Mouse (Mus musculus) gastrocnemius, postnatal 10 days (tissue): ENCODE measurements around the gene Esrrb. TPM values are rescaled to one million over a fixed set of nuclear protein-coding genes. Genes with fewer than 3 reads are reported as not detected.
A peak's percentile ranks its signal among the peaks of the same experiment; 100 is the strongest.

Experiments
- DNase-seq: peaks from one replicate; pipeline ENCODE4 v3.0.0; 2021; ENCODE audit warnings: mixed read lengths
- total RNA-seq, 2 experiments: library from RNA; stranded (reverse); gene quantifications; 2 replicates each; pipeline ENCODE4 v1.2.3; 2021

Gene Esrrb
- total RNA-seq, 2 experiments from 2014 or later, result 1.9 TPM

DNA sequence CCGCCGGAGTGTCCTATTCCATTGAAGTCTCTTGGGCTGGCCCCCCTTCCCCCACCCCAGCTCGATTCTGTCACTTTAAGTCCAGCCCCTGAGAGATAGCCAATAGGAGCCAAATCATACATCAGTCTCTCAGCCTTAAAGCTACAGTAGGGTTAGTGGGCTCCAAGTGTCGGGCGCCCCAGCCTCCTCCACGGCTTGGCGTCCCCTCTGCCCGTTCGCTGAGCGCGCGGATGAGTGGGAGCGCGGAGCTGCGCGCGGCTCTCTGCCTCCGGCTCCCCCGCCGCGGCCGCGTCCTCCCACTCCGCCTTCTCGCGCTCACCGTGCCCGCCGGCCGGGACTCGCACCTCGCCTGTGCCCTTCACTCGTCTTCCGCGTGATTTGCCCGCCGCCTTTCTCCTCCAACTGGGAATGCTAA, 60.6 kb downstream of the Esrrb start:
- peak; percentile 22 for DNase-seq

DNA sequence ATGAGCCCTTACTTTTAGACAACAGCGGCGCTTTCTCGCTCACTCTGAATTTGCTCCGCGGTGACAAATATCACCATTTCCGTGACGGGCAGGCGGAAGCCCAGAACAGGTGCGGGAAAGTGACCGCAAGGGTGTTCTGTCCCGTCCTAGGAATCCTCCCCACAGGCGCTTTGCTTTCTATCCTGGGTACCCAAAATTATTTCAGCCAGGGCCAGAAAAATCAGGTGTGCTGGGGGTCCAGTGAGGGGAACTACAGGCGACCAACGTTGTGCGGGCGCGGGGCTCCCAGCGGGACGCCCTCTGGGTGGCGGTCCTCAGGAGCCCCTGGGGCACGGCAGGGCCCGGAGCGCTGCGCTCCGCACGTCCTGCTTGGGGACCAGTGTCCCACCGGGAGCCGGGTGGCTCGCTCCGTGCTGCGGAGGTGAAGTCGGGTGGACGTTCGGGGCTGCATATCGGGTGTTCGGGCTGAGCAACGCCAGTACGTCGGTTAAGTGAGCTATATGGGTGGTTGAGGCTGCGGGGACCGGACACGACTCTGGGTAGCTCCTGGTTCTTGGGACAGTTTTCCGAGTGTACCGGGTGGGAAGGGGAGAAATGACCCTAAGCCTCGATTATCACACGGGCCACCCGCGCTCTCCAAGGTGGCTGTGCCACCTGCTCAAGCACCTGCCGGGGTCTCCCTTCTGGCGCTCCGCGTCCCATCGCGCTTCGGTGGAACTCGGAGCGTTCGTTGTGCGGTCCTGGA, 61.4 kb downstream of the Esrrb start:
- no peak for DNase-seq

DNA sequence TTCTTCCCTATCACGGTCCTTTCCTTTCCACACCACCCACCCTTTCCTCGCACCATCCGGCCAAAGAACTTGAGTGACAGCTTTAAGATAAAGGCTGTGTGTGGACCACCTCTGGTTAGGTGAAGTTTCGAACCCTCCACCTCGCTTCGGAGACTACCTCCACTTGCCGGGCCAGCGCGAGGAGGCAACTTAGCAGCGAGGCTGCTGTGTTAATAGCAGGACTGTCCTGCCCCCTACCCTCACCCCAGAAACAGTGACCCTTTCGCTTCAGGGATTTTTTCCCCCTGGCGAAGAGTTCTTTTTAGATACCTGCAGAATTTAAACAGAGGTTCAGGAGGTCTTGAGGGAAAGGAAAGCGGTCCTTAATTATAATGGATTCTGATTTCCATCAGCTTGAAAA, 62.2 kb downstream of the Esrrb start:
- no peak for DNase-seq

DNA sequence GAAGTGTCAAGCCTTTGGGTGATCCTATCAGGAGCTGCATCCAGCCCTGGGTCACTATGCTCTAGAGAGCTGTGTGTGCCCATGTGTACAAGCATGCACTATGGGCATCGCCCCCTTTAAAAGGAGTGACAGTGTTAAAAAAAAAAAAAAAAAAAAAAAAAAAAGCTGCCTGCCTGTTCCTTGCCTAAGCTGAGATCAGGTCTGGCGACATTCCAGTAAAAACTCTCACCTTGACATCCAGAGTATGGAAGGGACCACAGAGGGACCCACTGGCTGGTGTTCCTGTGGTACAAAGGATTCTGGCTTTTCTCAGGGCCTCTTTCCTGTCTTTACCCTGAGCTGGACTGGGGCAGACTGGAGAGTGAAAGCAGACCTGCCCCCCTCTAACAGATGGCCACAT, 66.7 kb downstream of the Esrrb start:
- DNase-seq, result no peak

DNA sequence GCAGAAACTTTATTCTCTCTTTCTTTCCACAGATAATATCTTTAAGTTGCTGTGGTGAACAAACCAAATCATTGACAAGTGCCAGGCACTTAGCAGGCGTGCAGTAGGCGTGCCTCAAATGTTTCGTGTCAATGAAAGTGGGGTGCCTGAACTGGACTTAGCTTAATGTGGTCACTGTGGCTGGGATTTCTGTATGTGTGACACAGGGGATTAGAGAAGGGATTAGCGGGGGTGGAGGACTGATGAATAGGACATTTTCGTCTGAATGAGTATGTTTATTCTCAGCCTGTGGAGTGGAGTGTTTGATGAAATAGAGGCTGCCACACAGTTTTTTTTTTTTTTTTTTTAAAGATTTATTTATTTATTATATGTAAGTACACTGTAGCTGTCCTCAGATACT, 70.8 kb downstream of the Esrrb start:
- no peak for DNase-seq

DNA sequence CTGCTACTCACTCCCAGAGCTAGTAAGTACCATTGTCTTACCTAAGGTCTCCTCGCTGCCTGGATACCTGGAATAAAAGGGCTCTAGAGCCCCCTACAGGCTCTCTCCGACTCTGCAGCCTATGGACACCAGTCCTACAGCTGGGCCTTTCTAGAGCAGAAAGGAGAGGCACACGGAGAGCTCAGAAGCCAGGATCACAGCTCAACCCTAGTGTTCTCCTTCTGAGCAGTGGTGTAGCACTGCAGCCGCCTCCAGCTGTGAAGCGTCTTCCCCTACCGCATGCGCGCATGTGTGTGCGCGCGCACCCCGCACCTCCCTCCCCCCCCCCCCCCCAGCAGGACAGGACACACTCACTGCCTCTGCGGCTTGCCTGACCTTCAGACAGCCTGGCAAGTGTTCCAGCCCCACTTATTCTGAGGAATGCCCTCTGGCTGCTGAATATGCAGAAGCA, 72.5 kb downstream of the Esrrb start:
- peak; percentile 41 for DNase-seq

DNA sequence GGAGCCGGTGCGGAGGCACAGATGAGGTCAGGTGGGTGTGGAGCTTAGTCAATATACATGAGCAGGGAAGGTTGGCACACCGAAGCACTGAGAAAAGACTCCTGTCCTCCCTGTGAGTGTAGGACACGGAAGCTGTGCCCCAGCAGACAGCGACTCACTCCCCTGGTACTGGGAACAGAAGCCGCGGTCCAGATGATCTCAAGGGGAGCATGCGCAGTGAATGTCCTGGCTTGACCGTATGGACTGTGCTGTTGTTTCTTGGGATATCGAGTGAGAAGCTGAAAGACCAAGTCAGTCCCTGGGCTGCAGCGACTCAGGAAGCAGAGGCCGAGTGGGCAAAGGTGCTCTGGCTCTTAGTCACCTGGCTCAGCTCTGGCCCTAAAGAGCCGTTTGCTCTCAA, 74.7 kb downstream of the Esrrb start:
- no peak for DNase-seq

DNA sequence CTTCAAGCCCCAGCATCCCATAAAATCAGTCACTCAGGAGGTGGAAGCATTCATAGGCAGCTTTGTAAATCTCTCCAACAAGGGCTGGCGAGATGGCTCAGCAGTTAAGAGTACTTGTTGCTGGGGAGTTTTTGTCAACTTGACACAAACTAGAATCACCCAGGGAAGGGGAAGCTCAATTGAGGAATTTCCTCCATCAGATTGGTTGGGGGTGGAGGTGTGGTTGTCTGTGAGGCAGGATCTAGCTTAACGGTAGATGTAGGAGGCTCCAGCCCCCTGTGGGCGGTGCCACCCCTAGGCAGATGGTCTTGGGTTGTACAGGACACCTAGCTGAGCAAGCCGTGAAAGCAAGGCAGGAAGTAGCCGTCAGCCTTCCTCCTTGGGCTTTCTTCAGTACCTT, 89.9 kb downstream of the Esrrb start:
- no peak for DNase-seq

DNA sequence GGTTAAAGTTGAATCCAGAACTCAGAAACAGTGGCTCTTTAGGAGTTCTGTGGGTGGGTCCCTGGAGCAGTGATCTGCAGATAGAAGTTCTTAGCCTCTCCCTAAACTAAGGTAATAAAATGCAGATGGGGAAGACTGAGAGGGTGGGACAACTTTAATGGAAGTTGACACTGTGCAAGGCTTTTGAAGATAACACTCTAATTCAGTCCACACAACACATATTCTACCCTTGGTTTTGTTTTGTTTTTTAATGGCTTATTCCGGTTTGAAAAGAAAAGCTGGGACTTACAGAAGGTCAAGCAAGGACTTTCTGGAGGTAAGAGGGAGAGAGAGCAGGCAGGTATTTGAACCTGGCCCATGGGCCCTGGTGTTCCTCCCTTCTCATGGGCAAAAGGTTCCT, 94.1 kb downstream of the Esrrb start:
- DNase-seq, result no peak

DNA sequence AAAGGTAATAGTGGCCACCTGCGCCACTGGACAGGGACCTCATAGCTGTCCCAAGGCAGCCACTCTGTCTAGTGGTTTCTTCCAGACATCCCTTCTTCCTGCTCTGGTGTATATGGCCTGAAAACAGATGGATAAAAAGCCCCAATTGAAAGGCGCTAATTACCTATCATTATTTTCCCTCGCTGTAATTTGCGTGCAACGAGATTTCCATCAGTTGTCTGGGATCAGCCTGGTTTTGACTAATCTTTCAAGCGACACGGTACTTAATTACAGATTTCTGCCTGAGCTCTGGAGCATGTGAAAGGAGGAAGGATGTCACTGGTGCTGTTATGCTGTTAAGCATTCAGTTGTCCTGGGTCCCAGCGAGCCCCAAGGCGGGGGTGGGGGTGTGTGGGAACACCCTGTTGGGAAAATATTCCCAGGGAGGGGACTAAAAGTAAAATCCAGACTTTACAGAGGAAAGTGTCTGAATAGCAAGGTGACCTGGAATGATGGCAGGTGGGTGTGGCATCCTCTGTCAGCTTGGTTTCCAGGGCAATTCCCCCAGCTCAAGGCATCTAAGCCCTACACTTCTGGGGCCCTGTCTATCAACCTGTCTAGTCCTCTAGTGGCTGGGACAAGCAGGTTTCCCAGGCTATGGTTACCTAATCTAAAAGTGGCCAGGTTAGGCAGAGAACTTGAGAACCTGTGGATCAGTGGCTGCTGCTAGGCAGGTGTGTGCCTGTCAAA, 102.0 kb downstream of the Esrrb start:
- no peak for DNase-seq

DNA sequence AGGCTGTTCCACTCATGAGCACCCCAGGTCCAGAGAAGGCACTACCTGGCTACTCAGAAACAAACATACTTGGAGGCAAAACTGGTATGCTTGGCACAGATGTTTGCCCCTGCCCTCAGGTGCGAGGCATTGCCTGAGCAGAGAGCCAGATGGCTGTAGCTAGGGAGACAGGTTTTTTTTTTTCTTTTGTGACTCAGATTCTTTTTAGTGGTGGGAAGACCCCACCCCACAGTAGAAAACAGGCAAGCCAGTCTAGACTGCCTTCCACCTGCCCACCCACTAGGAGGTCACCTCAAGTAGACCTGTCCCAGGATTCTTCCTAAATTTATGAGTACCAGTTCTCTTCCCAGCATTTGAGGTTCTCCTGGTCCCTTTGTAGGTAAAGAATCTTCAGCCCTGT, 103.5 kb downstream of the Esrrb start:
- no peak for DNase-seq

DNA sequence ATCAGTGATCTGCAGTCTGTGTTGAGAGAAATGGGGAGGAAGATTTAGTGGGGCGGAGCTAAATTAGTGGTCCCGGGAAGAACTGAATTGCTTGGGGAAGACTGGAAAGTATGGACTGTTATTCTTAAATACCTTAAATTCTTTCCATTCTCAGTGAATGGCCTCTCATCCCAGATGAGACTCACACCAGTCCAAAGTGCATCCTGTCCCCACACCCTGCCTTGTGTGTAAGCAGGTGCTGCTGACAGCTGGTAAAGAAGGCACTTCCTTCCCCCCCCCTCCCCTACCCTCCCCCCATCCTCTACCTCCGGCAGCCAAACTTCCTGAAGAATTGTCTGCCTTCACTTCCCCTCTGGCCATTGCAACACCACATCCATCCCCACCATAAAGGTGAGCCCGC, 105.3 kb downstream of the Esrrb start:
- no peak for DNase-seq

DNA sequence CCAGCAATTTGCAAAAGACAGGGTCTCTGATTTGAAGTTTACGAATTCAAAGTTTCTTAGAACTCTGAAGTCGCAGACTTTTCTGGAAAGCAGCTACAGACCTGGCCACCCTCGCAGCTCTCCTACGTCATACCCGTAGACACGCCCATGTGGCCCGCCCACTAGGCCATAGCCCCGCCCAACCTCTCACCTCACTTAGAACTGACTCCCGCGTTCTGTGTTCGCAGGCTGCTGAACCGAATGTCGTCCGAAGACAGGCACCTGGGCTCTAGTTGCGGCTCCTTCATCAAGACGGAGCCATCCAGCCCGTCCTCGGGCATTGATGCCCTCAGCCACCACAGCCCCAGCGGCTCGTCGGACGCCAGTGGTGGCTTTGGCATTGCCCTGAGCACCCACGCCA, 109.0 kb downstream of the Esrrb start:
- no peak for DNase-seq

DNA sequence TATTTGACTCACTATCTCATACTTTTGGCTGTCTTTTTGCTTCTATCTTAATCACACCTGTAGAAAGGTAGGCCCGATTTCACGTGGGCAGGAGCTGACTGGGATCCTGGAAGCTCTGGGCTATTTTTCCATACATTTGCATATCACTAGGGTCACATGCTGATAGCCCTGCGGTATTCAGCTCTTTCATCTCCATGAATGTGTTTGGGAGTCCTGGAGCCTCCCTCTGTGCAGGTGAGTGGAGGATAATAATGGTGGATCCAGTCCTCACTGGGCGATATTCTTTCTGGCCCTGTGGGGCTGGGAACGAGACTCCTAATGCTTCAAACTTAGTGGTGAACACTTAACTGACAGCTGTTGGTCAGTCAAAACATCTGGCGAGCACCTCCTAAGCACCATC, 110.0 kb downstream of the Esrrb start:
- no peak for DNase-seq

DNA sequence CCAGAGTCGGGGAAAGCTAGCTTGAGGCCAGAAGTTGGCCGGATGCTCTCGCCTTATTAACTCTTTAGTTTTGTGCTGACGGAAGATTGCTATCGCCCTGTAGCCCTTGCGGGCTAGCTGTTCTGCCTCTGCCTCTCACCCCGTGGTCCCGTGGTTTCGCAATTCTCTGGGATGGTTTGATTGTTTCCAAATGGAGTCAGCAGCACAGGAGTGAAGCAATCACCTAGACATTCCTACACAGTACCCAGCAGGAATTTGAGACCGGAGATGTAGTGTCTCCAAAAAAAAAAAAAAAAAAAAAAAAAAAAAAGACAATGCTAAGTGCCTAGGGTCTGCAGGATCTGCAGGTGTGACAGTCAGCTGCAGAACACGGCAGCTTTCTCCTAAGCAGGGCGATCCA, 112.7 kb downstream of the Esrrb start:
- no peak for DNase-seq

DNA sequence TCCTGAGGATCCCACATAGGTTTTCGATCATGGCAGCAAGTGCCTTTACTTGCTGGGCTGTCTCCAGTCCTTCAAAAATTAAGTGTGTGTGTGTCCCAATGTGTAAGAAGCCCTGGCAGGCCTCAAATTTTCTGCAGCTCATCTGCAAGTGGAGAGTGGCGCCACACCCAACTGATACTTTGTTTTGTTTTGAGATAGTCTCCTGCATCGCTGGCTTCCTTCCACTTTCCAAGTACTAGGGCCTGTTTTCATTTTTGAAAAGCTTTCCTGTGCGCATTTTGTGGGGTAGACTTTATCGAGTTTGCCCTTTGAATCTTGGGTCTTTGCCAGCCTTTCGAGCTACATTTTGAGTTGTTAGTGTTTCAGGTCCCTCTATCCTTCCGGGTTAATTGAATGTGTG, 115.1 kb downstream of the Esrrb start:
- no peak for DNase-seq

DNA sequence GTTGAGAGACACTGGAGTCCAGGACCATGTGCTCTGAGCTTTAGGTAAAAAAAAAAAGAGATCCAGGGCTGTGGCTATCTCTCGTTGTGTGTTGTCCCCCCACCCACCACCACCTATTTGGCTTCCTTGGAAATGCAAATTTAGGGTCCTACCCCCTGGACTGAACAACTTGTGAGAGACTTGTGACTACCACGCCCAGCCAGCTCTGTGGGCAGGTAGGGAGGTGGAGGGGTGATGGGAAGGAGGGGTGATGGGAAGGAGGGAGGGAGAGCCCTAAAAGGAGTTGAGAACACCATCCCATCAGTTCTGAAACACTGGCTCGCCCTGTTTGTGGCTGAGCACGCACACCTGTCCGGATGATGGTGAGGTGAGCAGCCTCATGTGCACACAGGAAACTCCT, 118.0 kb downstream of the Esrrb start:
- no peak for DNase-seq

DNA sequence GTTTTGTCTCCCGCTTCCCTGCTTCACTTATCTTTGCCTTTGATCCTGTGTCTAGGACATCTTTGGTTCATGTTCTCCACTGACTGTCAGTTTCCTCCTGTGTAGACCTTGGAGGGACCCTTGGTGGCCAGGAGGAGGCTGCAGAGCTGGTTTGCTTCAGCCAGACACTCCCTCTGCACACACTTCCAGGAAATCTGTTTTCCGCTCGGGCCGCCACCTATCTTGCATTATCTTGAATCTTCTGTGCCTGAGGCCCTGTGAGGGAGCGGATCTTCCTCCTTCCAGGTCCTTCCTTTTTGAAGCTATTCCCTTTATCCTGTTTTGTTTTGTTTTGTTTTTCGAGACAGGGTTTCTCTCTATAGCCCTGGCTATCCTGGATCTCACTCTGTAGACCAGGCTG, 121.1 kb downstream of the Esrrb start:
- DNase-seq, result no peak

DNA sequence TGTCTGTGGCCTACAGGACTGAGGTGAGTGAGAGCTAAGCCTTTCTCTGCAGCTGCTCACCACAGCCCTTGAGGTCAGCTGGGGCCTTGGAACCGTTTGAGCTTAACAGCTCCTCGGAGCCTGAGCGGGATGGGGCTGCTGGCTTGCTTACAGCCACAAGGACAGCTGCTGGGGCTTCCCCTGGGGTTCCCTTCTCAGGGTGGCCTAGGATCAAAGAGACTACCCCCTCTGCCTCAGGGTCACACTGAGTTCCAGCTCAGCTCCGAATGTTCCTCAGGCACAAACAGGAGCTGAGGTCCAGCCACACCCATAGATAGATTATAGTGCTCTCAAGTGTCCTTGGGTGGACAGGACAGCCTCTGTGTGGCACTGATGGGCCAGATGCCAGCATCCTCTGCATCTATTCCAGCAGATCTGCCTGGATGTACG, 122.5 kb downstream of the Esrrb start:
- peak; percentile 61 for DNase-seq

DNA sequence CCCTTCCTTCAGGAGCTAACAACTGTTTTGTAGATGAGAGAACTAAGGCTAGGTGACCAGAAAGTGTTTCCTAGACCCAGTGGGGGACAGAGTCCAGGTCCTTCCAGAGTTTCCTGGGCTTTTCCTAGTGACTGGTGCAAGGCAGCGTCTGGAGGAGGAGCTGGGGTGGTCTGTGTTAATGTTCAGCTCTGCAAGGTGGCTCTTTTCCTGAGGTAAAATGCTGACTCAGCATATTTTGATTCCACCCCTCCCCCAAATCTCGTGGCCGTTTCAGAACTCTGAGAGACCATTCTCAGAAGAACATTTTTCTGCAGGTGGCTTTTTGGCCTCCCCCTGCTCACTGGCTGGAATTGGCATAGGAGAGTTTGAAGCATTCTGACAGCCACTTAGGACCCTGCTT, 127.1 kb downstream of the Esrrb start:
- no peak for DNase-seq

DNA sequence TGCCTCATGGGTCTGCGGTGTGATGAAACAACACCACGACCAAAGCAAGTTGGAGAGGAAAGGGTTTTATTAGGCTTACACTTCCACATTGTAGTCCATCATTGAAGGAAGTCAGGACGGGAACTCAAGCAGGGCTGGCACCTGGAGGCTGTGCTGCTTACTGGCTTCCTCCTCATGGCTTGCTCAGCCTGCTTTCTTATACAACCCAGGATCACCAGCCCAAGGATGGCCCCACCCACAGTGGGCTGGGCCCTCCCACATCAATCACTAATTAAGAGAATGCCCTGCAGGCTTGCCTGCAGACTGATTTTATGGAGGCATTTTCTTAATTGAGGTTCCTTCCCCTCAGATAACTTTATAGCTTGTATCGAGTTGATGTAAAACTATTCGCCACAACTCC, 129.1 kb downstream of the Esrrb start:
- no peak for DNase-seq

DNA sequence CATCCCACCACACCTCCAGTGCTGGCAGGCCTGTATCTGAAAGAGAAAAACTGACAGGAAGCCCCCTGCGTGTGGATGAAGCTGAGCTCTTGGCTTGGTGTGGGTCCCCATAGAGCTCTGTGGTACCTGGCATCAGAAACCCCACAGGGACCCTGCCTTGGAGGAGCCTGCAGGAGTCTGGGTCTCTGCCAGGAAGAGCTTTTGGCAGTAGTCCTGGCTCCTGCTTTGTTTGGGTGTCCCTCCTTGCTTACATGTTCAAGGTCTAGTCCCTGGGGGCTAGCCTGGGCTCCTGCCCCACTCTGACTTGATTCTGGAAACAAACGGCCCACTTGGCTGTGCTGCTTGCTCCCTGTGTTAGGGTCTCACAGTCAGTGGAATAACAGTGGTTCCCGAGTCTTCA, 130.6 kb downstream of the Esrrb start:
- DNase-seq, result no peak

DNA sequence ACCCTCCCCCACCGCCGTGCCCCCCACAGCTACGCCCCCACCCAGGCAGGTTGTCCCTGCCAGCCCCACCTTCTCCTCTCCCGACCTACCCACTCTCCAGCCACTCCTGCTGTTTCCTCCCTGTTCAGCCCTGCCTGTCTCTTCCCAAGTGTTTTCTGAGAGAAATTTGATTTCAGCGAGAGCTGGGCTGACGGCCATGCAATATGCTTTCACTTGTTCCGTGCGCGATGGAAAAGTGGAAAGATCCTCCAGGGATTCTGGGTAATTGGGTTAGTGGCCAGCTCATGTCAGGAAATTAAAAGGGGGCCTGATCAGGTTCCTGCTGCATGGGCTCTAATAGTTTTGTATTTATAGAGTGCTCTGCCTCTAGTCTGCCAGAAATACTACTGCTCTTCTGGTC, 131.9 kb downstream of the Esrrb start:
- DNase-seq, result peak; percentile 33

DNA sequence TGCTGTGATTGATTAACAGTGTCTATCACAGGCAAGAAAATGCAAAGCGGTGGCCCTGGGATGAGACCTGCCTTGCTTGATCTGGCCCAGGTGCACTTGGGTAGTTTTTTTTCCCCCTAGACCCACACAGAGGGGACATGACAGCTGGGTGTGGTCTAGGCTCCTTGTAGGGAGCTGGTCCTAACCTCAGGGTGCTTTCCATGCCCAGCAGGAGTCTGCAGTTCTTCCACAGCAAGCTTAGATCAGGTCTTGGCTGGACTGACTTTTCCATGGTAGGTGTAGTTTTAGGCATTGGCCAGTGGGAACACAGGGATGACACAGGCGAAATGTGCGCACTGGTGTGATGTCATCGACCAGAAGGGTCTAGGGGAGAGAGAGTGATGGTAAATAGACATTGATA, 136.2 kb downstream of the Esrrb start:
- no peak for DNase-seq
